Mouse (Mus musculus): ENCODE measurements around the gene Alx3.
"Not testable (repeated sequence)": the region's sequence is repeated elsewhere in the genome, so short reads cannot be mapped to it uniquely, and the experiment has no call there.

Alx3 gene

GRCm38 (mm10) chr3:107624424-107624823, 29.6 kb downstream of the Alx3 start:
- DNase-seq (ENCODE audit: low read depth, low spot score) = no peak

GRCm38 (mm10) chr3:107625536-107625935, 30.7 kb downstream of the Alx3 start:
- DNase-seq (ENCODE audit: low read depth, low spot score) = no peak

- no peak for DNase-seq (ENCODE audit: low read depth, low spot score)
These were observed 31.9 kb downstream of the Alx3 start for GRCm38 (mm10) chr3:107626751-107627150.

GRCm38 (mm10) chr3:107627641-107628040, 32.8 kb downstream of the Alx3 start:
- DNase-seq (ENCODE audit: low read depth, low spot score) = no peak

GRCm38 (mm10) chr3:107628551-107628950, 33.7 kb downstream of the Alx3 start:
- no peak for DNase-seq (ENCODE audit: low read depth, low spot score)

GRCm38 (mm10) chr3:107629411-107629810, 34.6 kb downstream of the Alx3 start:
- no peak for DNase-seq (ENCODE audit: low read depth, low spot score)

- no peak for DNase-seq (ENCODE audit: low read depth, low spot score)
These were observed 36.1 kb downstream of the Alx3 start, which contains the start of gene Gm10961 for GRCm38 (mm10) chr3:107630682-107631522. Gm10961 (plus strand) TSS chr3:107631322.

- DNase-seq (ENCODE audit: low read depth, low spot score) = peak; percentile 87
These were observed 36.7 kb downstream of the Alx3 start, which contains the start of gene Strip1 for GRCm38 (mm10) chr3:107631523-107631958. Strip1 (minus strand) TSS chr3:107631694.

GRCm38 (mm10) chr3:107632786-107633185, 38.0 kb downstream of the Alx3 start:
- no peak for DNase-seq (ENCODE audit: low read depth, low spot score)

- no peak for DNase-seq (ENCODE audit: low read depth, low spot score)
These were observed 39.1 kb downstream of the Alx3 start for GRCm38 (mm10) chr3:107633906-107634305.

GRCm38 (mm10) chr3:107635836-107636235, 41.0 kb downstream of the Alx3 start:
- DNase-seq (ENCODE audit: low read depth, low spot score) = no peak

GRCm38 (mm10) chr3:107636236-107636635, 41.4 kb downstream of the Alx3 start:
- DNase-seq (ENCODE audit: low read depth, low spot score) = no peak

GRCm38 (mm10) chr3:107637606-107638172, 42.9 kb downstream of the Alx3 start:
- no peak for DNase-seq (ENCODE audit: low read depth, low spot score)

GRCm38 (mm10) chr3:107646947-107647346, 52.1 kb downstream of the Alx3 start:
- no peak for DNase-seq (ENCODE audit: low read depth, low spot score)

- DNase-seq (ENCODE audit: low read depth, low spot score) = not testable (repeated sequence)
These were observed 55.4 kb downstream of the Alx3 start for GRCm38 (mm10) chr3:107650276-107650675.

- no peak for DNase-seq (ENCODE audit: low read depth, low spot score)
These were observed 58.1 kb downstream of the Alx3 start for GRCm38 (mm10) chr3:107652968-107653367.

GRCm38 (mm10) chr3:107654861-107655260, 60.0 kb downstream of the Alx3 start:
- DNase-seq (ENCODE audit: low read depth, low spot score) = no peak
